Mouse (Mus musculus) left cerebral cortex, postnatal 36 days (tissue): ENCODE data around the gene Zfp433. TPM values are rescaled to one million over a fixed set of nuclear protein-coding genes. Genes with fewer than 3 reads are reported as not detected.
"Not testable (repeated sequence)": the region's sequence is repeated elsewhere in the genome, so short reads cannot be mapped to it uniquely, and the experiment has no call there.

Source experiments
- DNase-seq, 2 experiments: peaks; one replicate each; pipeline ENCODE4 v3.0.0; 2021 to 2022; ENCODE audit warnings: low spot score in 2 of 2, mixed read lengths in 1 of 2
- intact Hi-C: fragments of 180-260 bp; cut with DNase I; formaldehyde crosslinking; loops from one replicate; pipeline ENCODE4 v1.15.1; 2025
- total RNA-seq, 2 experiments: library from RNA; stranded (reverse); gene quantifications; 2 replicates each; pipeline ENCODE4 v1.2.3; 2021

Gene Zfp433
- total RNA-seq: 10 to 100 TPM in 1 of 2 experiments, 1 to 10 TPM in 1; 9.6 to 10.4 TPM

GRCm38 (mm10) chr10:81704531-81705301 is at the start of gene Zfp433:
Gene Zfp433, plus strand, starts transcription at chr10:81704825.
- DNase-seq, intact Hi-C loops: not testable (repeated sequence)

GRCm38 (mm10) chr10:81655178-81655577 is 49.4 kb upstream of the Zfp433 start:
- no peak for DNase-seq
- intact Hi-C loops: no loop called here

GRCm38 (mm10) chr10:81656174-81656573 is 48.5 kb upstream of the Zfp433 start:
- no peak for DNase-seq
- intact Hi-C loops: no loop called here

- intact Hi-C loops, DNase-seq: not testable (repeated sequence)
Observed at GRCm38 (mm10) chr10:81687114-81687513, 17.5 kb upstream of the Zfp433 start.

GRCm38 (mm10) chr10:81770506-81771403 is 66.1 kb downstream of the Zfp433 start, which contains the start of gene Gm3055:
Gene Gm3055, minus strand, starts transcription at chr10:81771161.
- intact Hi-C loops, DNase-seq: not testable (repeated sequence)

GRCm38 (mm10) chr10:81771404-81771777 is 66.8 kb downstream of the Zfp433 start:
- DNase-seq, intact Hi-C loops: not testable (repeated sequence)

Other genes starting within 250 kb of the Zfp433 start
- 10 to 100 TPM; 87.9 to 96.9 TPM for gene Nfic, start 249.2 kb upstream of the Zfp433 start, total RNA-seq
- 100 to 1,000 TPM; 256 to 303 TPM for gene Celf5, start 222.1 kb upstream of the Zfp433 start, total RNA-seq
- gene Ncln, start 208.4 kb upstream of the Zfp433 start, total RNA-seq: 10 to 100 TPM; 74.9 to 88.8 TPM
- gene S1pr4, start 204.7 kb upstream of the Zfp433 start, total RNA-seq: under 1 TPM; 0.43 to 0.52 TPM
- gene Gna15, start 180.6 kb upstream of the Zfp433 start, total RNA-seq: 1 to 10 TPM; 2.3 to 3.1 TPM
- 100 to 1,000 TPM; 103 to 115 TPM for gene Gna11, start 159.6 kb upstream of the Zfp433 start, total RNA-seq
- gene Aes, start 145.3 kb upstream of the Zfp433 start, total RNA-seq: 100 to 1,000 TPM; 652 to 731 TPM
- 10 to 100 TPM; 23.7 to 37.6 TPM for gene Tle2, start 130.3 kb upstream of the Zfp433 start, total RNA-seq
- gene Tle6, start 103.8 kb upstream of the Zfp433 start, total RNA-seq: 10 to 100 TPM in 1 of 2 experiments, 1 to 10 TPM in 1; 9.7 to 10.9 TPM
- gene BC025920, start 98.6 kb upstream of the Zfp433 start, total RNA-seq: 1 to 10 TPM; 3.5 to 3.6 TPM
- 10 to 100 TPM; 22.7 to 29.4 TPM for gene Sirt6, start 77.0 kb upstream of the Zfp433 start, total RNA-seq
- gene Ankrd24, start 76.3 kb upstream of the Zfp433 start, total RNA-seq: 10 to 100 TPM; 37.8 to 46.7 TPM
- gene Gm10778, start 55.8 kb upstream of the Zfp433 start, total RNA-seq: 1 to 10 TPM; 3.9 to 4.1 TPM
- 10 to 100 TPM in 1 of 2 experiments, 1 to 10 TPM in 1; 8.4 to 12.7 TPM for gene Gm3055, start 66.3 kb downstream of the Zfp433 start, total RNA-seq
- gene Gm4767, start 107.4 kb downstream of the Zfp433 start, total RNA-seq: 1 to 10 TPM; 3.3 to 3.4 TPM
- gene Gm32687, start 159.1 kb downstream of the Zfp433 start, total RNA-seq: 1 to 10 TPM; 2.7 to 3.1 TPM
- 1 to 10 TPM; 2.9 to 3.1 TPM for gene Zfp781, start 225.7 kb downstream of the Zfp433 start, total RNA-seq